Mouse (Mus musculus) right cerebral cortex, adult 2 months (tissue): ENCODE measurements around the gene Pde1b.

Source experiments
- DNase-seq, 2 experiments: peaks; one replicate each; pipeline ENCODE4 v3.0.0; 2021 to 2022; ENCODE audit warnings: low spot score in 2 of 2

The Pde1b gene

DNA sequence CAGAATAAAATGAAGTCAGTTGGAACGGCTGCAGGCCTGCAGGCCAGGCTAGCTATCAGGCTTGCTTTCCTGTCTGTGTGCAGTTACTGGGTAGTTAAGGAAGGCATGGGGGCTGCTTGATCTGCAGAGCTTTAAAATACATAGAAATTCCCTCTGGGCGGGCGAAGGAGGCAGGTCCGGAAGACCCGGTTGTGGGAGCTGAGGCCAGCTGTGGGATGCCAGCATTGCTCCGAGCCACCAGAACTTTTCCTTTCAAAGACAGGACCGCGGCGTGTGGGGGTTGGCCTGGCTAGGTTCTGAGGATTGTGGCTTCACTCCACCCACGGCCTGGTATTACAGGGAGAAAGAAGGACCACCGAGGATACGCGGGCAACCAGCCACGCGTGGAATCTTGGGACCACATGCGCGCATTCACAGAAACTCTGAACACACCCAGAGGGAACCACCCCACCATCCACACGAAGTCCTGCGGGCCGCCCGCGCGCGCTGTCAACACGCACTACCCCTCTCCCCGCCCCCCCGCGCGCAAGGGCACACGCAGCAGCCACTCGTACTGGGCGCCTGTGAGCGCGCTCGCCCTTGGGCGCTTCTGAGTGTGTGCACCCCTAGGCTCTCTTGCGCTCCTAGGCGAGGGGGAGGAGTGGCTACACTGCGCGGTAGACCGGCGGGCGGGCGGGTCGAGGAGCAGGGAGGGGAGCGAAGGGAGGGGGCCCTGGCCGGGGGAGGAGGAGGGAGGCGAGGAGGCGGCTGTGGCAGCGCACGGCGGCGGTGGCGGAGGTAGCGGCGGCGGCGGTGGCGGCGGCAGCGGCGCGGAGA, at the start of gene Pde1b:
Pde1b (plus strand) TSS at position 600 of the 816 bp plus-strand sequence.
- peak; percentile 68 to 70 for DNase-seq

DNA sequence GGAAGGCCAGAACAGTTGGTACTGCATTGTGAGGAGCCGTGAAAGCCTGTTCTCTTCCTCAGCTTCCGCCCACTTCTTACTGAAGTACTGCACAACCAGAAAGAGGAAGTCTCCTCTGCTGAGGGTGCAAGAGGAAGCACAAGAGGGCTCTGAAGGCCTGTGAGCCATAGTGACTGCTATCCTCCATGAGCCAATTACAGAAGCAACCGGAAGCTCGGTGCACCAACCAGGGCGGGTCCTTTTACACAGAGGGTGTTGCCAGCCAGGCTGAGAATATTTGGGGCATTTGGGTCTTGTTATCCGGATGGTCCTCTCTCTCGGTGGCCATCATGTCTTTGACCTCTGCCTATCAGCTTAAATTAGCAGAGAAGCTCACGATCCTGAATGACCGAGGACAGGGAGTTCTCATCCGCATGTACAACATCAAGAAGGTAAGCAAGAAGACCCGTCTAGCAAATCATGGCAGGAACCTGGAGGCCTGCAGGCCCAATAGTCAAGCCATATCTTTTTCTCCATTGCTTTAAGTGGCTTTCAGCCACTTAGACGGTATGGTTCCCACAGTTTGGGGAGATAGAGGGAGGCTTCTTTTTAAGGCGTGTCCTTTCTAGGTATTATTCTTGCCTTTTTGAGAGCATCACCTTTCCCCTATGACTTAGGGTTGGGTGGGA, 49.1 kb upstream of the Pde1b start, which contains the start of gene Nckap1l:
Nckap1l (plus strand) TSS at position 244 of the 668 bp plus-strand sequence.
- peak; percentile 13 to 15 for DNase-seq

DNA sequence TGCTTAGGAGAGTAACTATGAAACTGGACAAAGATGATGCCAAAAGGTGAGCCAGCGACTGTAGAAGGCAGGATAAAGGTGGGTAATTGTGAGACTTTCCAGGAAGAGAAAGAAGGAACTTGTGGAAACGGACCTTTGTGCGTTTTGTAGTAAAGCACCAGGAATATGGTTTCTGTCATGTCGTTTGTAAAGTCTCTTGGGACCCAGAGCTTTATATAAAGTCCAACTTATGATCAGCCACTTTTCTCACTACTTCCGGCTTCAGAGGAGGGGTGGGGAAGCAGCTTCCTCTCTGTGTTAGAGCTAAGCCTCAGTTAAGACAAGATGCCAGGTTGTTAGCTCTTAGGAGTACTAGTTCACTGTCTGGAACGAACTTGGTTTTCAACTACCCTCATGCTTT, 48.4 kb upstream of the Pde1b start:
- DNase-seq: no peak

DNA sequence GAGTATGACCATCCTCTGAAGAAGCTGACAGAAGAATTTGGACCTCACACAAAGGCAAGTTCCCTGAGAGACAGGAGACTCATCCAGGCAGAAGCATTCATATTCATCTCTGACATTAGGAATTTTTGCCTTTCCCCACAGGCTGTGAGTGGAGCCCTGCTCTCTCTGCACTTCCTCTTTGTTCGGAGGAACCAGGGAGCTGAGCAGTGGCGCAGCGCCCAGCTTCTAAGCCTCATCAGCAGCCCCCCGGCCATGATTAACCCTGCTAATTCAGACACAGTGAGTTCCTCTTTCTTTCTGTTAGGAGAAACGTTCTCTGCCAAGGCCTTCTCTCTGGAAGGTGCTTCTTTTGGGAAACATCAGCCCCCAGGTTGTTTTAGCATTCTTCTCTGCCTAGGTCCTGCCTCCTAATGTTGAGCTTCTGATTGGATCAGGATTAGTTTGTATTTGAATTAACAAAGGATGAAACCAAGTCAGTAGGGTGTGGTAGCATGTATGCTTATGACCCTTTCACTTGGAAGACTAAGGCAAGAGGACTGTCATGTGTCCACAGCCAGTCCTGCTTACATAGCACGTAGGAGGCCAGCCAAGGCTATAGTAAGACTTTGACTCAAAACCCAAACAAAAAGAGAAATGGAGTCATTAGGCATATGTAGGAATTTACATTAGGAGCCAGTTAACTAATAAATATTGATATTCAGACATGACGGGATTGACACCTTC, 40.1 kb upstream of the Pde1b start:
- DNase-seq: no peak

DNA sequence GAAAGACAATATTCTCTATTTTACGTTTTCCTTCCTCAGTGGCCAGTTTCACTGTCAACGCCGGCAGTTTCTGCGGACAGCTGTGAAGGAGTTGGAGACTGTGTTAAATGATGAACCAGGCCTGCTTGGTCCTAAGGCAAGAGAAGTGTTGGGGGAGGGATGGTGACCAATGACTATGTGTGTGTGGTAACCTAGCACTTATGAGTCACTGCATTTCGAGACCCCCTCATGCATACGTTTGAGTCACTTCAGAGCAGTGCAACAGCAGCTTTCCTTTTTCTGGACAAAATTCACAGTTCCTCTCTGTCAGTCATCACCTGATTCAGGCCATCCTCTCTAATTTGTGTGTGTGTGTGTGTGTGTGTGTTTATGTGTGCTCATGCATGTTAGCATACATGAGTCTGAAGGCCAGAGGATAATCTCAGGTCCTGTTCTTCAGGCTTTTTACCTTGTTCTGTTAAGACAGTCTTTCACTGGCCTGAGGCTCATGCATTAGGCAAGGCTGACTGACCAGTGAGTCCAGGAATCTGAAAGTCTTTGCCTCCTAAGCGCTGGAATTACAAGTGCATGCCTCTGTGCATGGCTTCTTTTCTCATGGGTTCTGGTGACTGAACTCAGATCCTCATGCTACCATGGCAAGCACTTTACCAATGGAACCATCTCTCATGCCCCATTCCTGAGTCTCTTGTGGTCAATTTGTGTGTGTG, 31.2 kb upstream of the Pde1b start:
- no peak for DNase-seq

DNA sequence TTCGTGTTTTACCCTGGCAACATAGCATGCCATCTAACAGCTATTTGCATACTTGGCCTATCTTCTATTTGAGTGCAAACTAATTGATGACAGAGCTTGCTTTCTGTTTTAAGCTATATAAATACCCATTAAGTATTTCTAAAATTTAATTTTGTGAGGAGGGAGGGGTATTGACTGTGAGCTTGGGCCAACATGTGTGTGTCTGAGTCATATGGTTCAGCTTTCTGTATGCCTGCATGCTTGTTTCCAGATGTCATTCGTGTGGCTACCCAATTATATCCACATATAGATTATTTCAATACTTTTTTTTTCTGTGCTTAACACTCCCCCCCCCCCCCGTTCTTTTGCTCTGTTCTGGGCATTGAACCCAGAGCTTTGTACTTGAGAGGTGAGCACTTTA, 30.6 kb upstream of the Pde1b start:
- DNase-seq: no peak

DNA sequence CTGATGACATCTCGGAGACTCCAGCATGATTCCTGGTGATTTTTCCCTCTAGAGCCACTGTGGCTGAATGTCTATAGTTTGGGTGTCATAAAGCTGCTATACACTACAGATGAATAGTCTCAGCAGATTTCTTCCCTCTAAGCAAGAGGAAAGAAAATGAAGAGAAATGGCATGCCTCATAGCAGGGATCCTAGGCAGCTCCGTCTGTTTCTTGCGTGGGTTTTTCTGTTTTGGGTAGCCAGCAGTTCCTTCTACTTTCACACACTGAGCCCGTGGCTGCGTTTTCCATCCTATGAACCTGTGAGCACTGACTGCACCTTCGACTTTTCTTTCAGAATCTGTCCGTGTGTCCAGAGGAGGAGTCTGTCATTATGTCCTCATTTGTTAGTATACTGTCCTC, 29.7 kb upstream of the Pde1b start:
- peak; percentile 33 to 47 for DNase-seq

DNA sequence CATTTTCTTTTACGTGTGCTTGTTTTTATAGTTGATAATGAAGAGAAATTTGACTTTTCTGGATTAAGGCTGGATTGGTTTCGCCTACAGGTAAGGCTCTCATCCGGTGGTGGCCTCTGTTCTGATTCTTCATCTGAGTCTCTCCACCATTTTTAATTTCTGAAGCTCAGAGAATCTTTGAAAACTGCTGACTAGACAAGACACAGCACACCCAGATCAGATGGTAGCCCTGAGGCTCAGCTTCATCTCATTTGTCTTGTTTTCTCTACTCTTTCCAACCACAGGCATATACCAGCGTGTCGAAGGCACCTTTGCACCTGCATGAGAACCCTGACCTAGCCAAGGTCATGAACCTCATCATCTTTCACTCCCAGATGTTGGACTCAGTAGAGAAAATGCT, 29.1 kb upstream of the Pde1b start:
- no peak for DNase-seq

DNA sequence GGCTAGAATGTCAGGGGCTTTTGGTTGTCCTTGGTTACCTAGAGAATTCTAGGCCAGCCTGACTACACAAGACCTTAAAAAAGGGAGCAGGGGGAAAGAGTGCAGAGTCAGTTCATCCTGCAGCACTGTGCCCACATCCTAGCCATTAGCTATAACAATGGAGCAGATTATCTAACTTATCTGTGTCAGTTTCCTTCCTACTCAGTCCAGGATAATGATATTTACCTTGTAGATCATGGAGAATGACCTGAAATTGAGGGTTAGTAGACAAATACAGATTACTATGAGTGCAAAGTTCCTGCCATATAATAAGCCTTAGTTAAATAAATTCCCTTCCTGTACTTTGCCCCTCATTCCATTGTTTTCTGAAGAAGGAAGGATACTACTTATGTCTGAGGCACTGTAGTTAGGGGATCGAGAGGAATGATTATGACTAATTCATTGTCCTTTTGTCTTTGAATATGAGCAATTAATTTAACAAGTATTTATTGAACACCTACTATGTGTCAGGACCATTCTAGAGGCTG, 23.7 kb upstream of the Pde1b start:
- no peak for DNase-seq

DNA sequence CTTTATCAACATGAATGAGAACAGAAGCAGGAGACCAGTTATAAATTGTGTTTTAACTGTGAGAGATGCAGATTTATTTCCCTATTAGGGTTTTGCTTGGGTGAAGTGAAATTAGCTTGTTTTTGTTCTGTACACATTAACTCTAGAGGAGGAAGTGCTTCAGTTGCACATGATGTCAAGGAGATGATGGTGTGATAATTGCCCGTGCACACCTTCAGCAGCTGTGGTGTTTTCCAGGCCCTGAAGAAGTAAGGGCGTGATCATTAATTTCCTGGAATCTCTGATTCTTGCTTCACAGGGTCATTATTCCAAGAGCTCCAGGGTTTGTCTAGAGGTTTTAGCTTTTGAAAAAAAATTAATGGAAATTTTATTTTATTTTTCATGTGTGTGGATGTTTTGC, 22.7 kb upstream of the Pde1b start:
- DNase-seq: no peak

DNA sequence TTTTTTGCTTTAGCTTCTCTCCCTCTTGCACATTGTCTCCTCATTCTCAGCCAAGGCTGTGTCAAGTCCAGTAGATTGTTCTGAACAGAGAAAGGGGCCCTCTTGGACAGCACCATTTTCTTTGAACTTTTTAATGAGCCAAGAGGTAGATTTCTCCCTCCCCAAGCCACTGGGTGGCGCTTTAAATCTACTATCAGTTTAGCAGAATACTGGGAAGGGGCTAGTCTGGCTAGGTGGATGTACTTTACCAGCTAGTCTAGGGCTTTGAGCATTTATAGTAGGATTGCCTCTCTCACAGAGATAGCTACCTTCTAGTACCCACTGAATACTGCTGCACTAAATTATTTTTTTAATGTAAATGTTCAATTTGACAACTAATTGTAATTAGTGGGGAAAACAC, 20.3 kb upstream of the Pde1b start:
- no peak for DNase-seq

DNA sequence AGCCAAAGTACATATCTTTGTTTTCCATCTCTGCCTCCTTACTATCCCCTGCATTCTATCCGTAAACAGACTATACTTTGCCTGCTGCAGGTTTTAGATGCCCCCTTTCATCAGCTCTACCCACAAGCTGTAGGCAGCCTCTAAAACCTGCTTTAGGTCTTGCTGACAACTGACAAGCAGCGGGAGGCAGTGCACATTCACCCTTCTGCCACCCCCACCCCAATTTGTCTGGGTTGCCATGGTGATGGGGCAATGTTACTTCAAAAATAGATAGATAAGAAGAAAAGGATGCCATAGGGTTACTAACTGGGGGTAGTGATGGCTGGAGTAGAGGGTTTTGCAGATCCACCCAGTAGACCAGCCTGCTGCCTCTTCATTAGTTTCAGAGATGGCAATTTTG, 18.3 kb upstream of the Pde1b start:
- DNase-seq: no peak

DNA sequence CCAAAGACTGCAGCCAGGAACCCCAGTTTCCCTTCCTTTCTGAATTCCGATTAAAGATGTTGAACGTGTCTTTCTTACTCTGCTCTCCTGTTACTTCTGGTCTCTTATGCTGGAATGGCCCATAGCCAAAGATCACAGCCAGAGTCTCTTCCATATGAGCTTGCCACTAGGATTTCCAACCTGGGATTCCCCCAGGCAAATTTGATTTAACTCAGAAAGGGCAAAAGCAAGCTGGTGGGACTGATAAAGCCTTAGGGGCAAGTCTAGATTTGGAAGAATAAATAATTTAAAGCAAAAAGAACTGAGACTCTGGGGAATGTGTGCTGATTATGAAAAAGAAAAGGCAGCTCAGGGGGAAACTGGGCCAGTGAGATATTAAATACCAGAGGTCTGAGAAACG, 17.7 kb upstream of the Pde1b start:
- no peak for DNase-seq

DNA sequence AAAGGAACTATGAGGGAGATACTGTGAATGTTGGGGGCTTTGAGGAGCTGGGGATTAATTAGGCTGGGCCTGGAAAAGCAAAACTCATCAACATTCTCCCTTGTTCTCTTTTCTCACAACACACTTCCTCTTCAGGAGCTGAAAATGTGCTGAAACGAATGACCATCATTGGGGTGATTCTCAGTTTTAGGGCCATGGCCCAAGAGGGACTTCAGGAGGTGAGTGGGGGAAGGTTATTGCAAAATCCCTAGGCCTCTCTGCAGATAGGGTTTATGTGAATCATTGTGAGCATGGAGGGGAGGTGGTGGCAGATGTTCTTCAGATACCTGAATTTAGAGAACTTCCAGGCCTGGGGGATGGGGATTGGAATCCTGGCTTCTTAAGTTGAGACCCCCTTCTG, 16.2 kb upstream of the Pde1b start:
- no peak for DNase-seq

DNA sequence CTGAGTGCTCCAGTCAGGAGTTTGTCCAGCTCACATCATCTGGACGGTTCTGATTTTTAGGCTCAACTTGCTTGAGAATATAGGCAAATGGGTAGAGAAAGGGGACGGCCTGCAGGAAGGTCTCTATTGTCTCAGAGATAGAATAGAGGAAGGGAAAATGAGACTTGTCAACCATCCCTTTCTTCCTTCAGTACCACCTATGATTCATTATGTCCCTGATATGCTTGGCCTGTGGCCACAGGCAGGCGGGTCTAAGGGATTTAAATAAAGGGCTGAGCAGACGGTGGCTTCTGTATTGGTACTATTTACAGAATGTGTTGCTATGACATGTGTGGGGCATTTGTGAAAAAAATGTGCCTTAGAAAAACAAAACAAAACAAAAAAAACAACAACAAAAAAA, 14.5 kb upstream of the Pde1b start:
- no peak for DNase-seq

DNA sequence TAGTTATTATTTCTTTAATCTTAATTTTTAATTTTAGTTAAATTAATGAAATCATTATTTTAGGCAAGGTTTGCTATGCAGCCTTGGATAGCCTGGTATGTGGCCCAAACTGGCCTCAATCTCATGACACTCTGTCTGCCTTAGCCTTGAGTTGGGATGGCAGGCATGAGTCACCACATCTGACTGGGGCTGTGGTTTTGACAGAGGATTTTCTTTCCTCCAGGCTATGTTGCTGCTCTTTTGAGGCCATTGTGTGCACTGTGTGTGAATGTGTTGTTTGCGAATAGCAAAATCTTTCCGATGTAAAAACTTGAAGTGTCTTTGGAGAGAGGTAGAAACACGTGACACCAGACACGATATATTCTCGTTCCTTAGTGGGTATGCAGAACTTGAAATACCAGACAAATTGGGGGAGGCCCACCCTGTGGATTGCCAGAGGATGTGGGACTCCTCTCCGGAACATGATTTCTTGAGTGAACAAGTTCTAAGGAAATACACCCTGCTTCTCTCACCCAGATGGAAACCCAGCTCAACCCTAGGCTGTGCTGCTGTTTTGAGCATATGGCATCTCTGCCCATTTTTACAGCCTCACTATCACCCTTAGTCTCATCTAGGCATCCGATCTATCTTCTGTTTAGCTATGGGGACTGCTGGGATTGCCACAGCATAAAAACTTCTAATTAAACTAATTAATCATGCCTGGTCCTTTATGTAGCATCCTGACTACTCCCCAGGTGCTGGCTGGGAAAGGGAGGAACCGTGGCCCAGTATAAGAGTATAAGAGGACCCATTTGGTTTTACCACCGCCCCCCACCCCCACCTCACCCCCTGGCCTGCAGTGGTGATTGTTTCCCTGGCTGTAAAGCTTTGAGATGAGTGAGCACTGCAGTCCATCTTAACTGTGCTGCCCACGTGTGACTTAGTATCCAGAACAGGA, 6.4 kb upstream of the Pde1b start:
- no peak for DNase-seq

DNA sequence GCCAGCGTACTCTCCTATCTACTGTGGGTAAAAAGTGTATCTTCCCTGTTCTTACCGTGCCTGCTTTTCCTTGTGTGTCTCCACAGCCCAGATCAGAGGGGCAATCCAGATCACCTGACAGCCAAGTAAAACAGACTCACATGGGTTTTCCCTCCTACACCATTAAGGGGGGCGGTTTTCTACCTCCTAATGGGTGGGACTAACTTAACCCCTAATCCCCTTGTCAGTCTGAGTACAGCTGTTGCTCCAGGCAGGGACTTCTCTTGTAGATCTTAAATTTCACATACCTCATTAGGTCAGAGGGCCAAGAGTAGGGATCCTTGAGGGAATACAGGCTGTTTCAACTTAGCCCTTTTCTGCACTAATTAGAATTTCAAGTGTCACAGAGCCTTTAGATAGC, 4.7 kb upstream of the Pde1b start:
- no peak for DNase-seq

DNA sequence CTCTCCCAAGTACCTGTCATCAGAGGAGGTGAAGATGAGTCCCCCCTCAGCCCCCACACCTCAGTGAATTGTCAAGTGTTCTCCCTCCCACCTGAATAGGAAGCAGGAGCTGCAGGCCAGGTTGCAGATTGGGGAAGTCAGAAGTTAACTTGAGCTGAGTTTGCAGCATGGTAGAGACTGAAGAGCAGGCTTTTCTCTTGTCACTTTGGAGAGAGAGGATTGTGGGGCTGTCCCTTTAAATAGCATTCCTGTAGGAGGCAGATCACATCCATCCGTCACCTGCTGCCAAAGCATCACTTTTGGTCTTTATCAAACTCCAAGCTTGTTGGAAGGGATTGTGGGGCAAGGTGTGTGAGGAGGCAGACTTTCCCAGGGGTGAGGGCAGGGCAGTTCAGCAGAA, 2.1 kb upstream of the Pde1b start:
- DNase-seq: no peak

DNA sequence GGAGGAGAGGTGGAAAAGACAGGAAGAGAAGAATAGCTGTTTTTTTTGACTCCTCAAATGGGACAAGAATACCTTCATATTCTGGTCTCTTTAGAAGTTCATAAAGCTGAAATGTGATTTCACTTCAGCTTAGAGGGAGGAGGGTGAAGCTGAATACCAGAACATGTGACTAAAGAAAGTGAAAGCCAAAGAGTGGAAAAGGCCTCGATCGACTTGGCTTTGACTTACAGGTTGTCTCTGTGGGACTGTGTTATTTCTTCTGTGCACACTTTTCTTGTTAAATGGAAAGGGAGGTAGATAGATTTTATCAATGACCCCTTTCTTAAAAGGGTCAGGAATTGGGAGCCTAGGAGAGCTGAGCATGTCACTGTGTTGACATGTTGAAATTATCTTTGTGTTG, 1.6 kb upstream of the Pde1b start:
- DNase-seq: no peak

DNA sequence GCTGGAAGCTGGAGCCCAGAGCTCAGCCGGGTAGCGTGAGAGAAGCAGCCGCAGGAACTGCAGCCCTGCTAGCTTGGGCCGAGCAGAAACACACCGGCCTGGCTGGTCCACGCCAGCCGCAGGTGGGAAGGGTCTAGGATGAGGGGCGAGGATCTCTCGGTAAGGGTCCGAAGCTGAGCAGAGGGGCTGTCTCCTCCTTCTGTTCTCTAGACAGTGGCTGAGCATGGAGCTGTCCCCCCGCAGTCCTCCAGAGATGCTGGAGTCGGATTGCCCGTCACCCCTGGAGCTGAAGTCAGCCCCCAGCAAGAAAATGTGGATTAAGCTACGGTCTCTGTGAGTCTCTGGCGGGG, 392 bp downstream of the Pde1b start:
- DNase-seq: no peak

DNA sequence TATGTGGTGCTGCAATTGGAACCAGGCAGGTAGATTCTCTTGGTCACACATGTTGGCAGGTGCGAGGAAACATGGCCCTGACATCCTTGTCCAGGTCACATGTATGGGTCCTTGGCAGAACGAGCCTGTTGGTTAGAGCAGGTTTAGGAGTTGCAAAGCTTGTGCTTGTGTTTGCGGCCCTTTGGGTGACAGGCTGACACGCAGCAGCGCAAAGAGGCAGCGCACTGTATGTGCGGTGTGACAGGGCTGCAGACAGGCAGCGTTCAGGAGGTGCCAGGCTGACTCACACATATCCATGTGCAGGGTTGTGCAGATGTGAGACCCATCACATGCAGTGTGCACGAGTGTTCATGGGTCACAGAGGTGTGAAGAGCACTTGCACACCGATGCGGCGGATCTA, 826 bp downstream of the Pde1b start:
- peak in 1 of 2 experiments; percentile 68 for DNase-seq
